ENCODE assay signal across 8 mouse cellular contexts in genomic region chr7:138846502-138846991, GRCm38 (mm10). TPM values are rescaled to one million over a fixed set of nuclear protein-coding genes. Genes with fewer than 3 reads are reported as not detected.
A peak's percentile ranks its signal among the peaks of the same experiment; 100 is the strongest.
DNase-seq lines count a peak whose midpoint lies in the region; ATAC-seq lines count a peak whose summit lies in the region.

No protein-coding gene starts in this region.

- H3K9ac ChIP-seq in hindbrain, embryonic 13.5 days, result peak overlapping the region; percentile 98

- 1% methylated on average over 58 of the region's 61 CpGs for WGBS in heart, embryonic 10.5 days
- under 1% methylated on average over 51 of the region's 61 CpGs for WGBS in hindbrain, embryonic 13.5 days

- no peaks in the 10 kb centered on the region for H3K9me3 ChIP-seq in heart, embryonic 10.5 days
- H3K9me3 ChIP-seq in hindbrain, embryonic 13.5 days, result no peaks in the 10 kb centered on the region

- no peaks in the 10 kb centered on the region for H3K27me3 ChIP-seq in heart, embryonic 10.5 days (ENCODE audit: insufficient read depth, poor library complexity, severe bottlenecking)
- no peaks in the 10 kb centered on the region for H3K27me3 ChIP-seq in hindbrain, embryonic 13.5 days

- intact Hi-C loops in heart, postnatal 25 days (cut with DNase I), result loop anchor here (5.0 to 10.0 kb wide), 2 partner anchors 61 to 368 kb away; partner anchors contain the start of genes Bnip3, Lrrc27 and Stk32c

- H3K4me2 ChIP-seq in hindbrain, embryonic 13.5 days, result peak overlapping the region; percentile 82

- ATAC-seq in hindbrain, embryonic 13.5 days (ENCODE audit: low FRiP score), result peak; percentile 80

- peak; percentile 81 for DNase-seq in heart, embryonic 10.5 days (ENCODE audit: low spot score)
- no peak for DNase-seq in heart, postnatal 25 days (ENCODE audit: low spot score)
- DNase-seq in 3134 (ENCODE audit: extremely low read depth, insufficient read length, low spot score), result peak; percentile 37
- DNase-seq in c-Kit-negative CD71-positive TER-119-positive erythroid progenitor cells, embryonic 14.5 days (ENCODE audit: low read depth, low spot score), result peak; percentile 12
- peak; percentile 58 for DNase-seq in lung, postnatal 36 days
- no peak for DNase-seq in T-cell, adult 2 months (ENCODE audit: low spot score)
- DNase-seq in adrenal gland, postnatal 10 days, result no peak

- peak overlapping the region; percentile 99 for H3K4me3 ChIP-seq in heart, embryonic 10.5 days
- peak overlapping the region; percentile 98 for H3K4me3 ChIP-seq in hindbrain, embryonic 13.5 days

- H3K36me3 ChIP-seq in heart, embryonic 10.5 days, result peaks cover 11% of the 10 kb centered on the region; the same call in 1 of the 2 replicates
- peaks cover 17% of the 10 kb centered on the region; the same call in 1 of the 2 replicates for H3K36me3 ChIP-seq in hindbrain, embryonic 13.5 days

- H3K4me1 ChIP-seq in heart, embryonic 10.5 days, result peaks cover 35% of the 10 kb centered on the region
- H3K4me1 ChIP-seq in hindbrain, embryonic 13.5 days (replicated peaks), result peaks cover 73% of the 10 kb centered on the region

- H3K27ac ChIP-seq in heart, embryonic 10.5 days, result peak overlapping the region; percentile 100
- H3K27ac ChIP-seq in hindbrain, embryonic 13.5 days, result peak overlapping the region; percentile 96

RNA-seq across cellular contexts. Expression of gene Mapk1ip1, which starts 0.5 kb away (rescaled TPM):
- 10.0 and 10.8 TPM in 2 replicates for polyA plus RNA-seq in heart, embryonic 10.5 days (2016; fragmentation: Nextera tagmentation; extraction: Ambion mirVana)
- total RNA-seq in heart, postnatal 25 days (2021), result 10 to 100 TPM; 14.8 to 17.5 TPM
- polyA plus RNA-seq in hindbrain, embryonic 13.5 days (2015; fragmentation: Nextera tagmentation; extraction: Ambion mirVana), result 29.1 and 30.8 TPM in 2 replicates
- 10 to 100 TPM; 21.5 to 30.5 TPM for total RNA-seq in adrenal gland, postnatal 10 days (2021)

RNA-seq across cellular contexts. Expression of gene Ppp2r2d, which starts 0.7 kb away (rescaled TPM):
- 36.7 and 46.2 TPM in 2 replicates for polyA plus RNA-seq in heart, embryonic 10.5 days (2016; fragmentation: Nextera tagmentation; extraction: Ambion mirVana)
- 10 to 100 TPM; 36.8 to 40.9 TPM for total RNA-seq in heart, postnatal 25 days (2021)
- polyA plus RNA-seq in hindbrain, embryonic 13.5 days (2015; fragmentation: Nextera tagmentation; extraction: Ambion mirVana), result 76.0 and 82.5 TPM in 2 replicates
- total RNA-seq in adrenal gland, postnatal 10 days (2021), result 10 to 100 TPM; 66.5 to 68.9 TPM

Comparison
In these comparisons a context has a peak if more than half of its experiments do, and no peak if none do; other contexts are left out.
1. DNase-seq: peak in heart, embryonic 10.5 days (single experiment), 3134 (single experiment), c-Kit-negative CD71-positive TER-119-positive erythroid progenitor cells, embryonic 14.5 days (single experiment) and lung, postnatal 36 days (single experiment); none in heart, postnatal 25 days (single experiment), T-cell, adult 2 months (single experiment) and adrenal gland, postnatal 10 days (single experiment).